Mouse (Mus musculus) bone marrow, adult 2 months (tissue): ENCODE measurements around the gene Grcc10.

Source experiments
- CTCF ChIP-seq: fragments of 200-500 bp; IDR thresholded peaks from 2 replicates; pipeline ENCODE4 v1.5.1; 2011; ENCODE audit warnings: low read length, control low read depth; ENCODE audit not compliant: control insufficient read depth, insufficient read depth
- POLR2A ChIP-seq: fragments of 200-500 bp; IDR thresholded peaks from 2 replicates; pipeline ENCODE4 v1.6.1; 2011; ENCODE audit warnings: low read depth, mild to moderate bottlenecking, control low read depth, low read length, borderline replicate concordance; ENCODE audit not compliant: control insufficient read depth

DNA sequence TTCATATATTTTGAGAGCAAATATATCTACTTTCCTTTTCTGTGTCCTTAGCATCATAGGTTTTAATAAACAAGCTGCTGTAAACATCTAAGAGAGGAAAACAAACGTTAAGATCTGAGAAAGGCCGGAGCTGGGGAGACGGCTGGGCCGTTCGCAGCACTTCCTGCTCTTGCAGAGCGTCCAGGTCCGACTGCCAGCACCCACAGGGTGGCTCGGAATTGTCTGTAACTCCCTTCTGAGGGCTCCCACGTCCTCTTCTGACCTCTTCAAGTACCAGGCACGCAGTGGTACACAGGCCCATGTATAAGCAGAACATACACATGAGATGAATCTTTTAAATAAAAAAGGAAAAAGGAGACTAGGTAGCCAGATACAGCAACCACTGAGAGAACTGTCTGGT is 46.5 kb upstream of the Grcc10 start:
- TF ChIP-seq CTCF (no peak), POLR2A (no peak)
